Mouse (Mus musculus) cortical plate, adult 2 months (tissue): ENCODE measurements at regions not wholly inside any gene's neighbourhood (a gene's known extent, or its start where the extent isn't known, plus 50 kb on each side); places are given as distances from the start of the nearest gene placed in this dataset.

Source experiments
- CTCF ChIP-seq: fragments of 200-500 bp; IDR thresholded peaks from 2 replicates; pipeline ENCODE4 v1.5.1; 2011; ENCODE audit warnings: mild to moderate bottlenecking, control low read depth, low read length; ENCODE audit not compliant: insufficient read depth; ENCODE audit errors: extremely low read depth
- POLR2A ChIP-seq: fragments of 200-500 bp; IDR thresholded peaks from 2 replicates; pipeline ENCODE4 v1.6.1; 2011; ENCODE audit warnings: mild to moderate bottlenecking, low read length, control low read depth; ENCODE audit not compliant: insufficient read depth; ENCODE audit errors: extremely low read depth

DNA sequence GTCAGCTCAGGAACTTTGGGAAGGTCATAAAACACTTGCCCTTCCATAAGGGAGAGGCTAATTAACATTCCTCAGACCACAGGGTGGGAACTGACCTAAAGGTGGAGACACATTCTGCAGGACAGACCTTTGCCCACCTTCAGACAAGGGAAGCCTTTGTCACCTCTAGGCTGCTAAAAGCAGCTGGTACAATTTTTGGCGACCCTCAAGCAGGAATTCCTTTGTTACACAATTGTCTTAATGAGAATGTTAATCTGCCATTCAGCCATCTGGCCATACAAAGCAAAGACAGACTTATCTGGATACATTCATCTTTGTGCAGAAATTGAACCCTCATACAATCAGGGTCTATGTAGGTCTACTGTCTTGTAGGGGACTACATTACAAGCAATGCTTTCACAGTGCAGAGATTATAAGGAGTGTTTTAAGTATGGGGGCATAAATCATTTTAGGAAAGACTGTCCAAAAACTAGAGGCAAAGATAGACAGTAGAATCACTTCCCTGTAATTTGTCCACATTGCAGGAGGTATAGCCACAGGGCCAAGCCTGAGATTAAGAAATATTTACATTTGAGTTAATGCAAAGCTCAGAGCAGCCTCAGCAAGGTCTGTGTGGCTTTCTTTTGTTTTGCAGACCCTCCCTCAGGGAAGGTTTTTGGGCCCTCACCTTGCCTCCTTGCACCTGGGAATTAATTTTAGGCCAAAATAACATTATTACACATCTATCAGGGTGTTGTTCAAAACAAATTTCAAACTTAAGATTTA lies 384.5 kb upstream of the Rarb start:
- TF ChIP-seq POLR2A, result no peak
- TF ChIP-seq CTCF, result no peak
